Mouse (Mus musculus): ENCODE results near the gene Pccb. TPM values are rescaled to one million over a fixed set of nuclear protein-coding genes. Genes with fewer than 3 reads are reported as not detected.
A peak's percentile ranks its signal among the peaks of the same experiment; 100 is the strongest.

Pccb gene
- polyA plus RNA-seq, 1 experiment from 2014 or later, result 42.0 TPM

- WGBS, result under 1% methylated on average over 8 of the region's 8 CpGs
- no peak for TF ChIP-seq CTCF (IDR thresholded peaks at IDR 0.05; ENCODE audit: low read depth)
- ATAC-seq (replicated peaks; ENCODE audit: low FRiP score, low read depth) (no peak), DNase-seq (ENCODE audit: low spot score) (no peak)
- H3K4me3 ChIP-seq (replicated peaks; ENCODE audit: low read depth, low read length), result peak overlapping the region; percentile 80
- H3K4me2 ChIP-seq (ENCODE audit: low read length), result peak overlapping the region; percentile 82
- H3K4me1 ChIP-seq (replicated peaks; ENCODE audit: insufficient read depth, low read length), result peaks cover 18% of the 10 kb centered on the region
- no peaks in the 10 kb centered on the region for H3K9me3 ChIP-seq (replicated peaks; ENCODE audit: low read length)
- no peaks in the 10 kb centered on the region for H3K36me3 ChIP-seq (ENCODE audit: insufficient read depth, low read length)
- H3K27me3 ChIP-seq (ENCODE audit: insufficient read depth, low read length), result no peaks in the 10 kb centered on the region
- H3K9ac ChIP-seq (ENCODE audit: low read depth, low read length), result peak overlapping the region; percentile 91
- H3K27ac ChIP-seq, result peak overlapping the region; percentile 99
Observed at GRCm38 (mm10) chr9:101075694-101076093, 41.0 kb upstream of the Pccb start.

- peak overlapping the region; percentile 99 for H3K27ac ChIP-seq
- H3K9ac ChIP-seq (ENCODE audit: low read depth, low read length), result peak overlapping the region; percentile 91
- no peak for TF ChIP-seq CTCF (IDR thresholded peaks at IDR 0.05; ENCODE audit: low read depth)
- no peaks in the 10 kb centered on the region for H3K36me3 ChIP-seq (ENCODE audit: insufficient read depth, low read length)
- under 1% methylated on average over 25 of the region's 25 CpGs for WGBS
- DNase-seq (ENCODE audit: low spot score) (peak; percentile 67), ATAC-seq (replicated peaks; ENCODE audit: low FRiP score, low read depth) (no peak)
- no peaks in the 10 kb centered on the region for H3K27me3 ChIP-seq (ENCODE audit: insufficient read depth, low read length)
- peak overlapping the region; percentile 80 for H3K4me3 ChIP-seq (replicated peaks; ENCODE audit: low read depth, low read length)
- H3K9me3 ChIP-seq (replicated peaks; ENCODE audit: low read length), result no peaks in the 10 kb centered on the region
- H3K4me2 ChIP-seq (ENCODE audit: low read length), result peak overlapping the region; percentile 82
- peaks cover 18% of the 10 kb centered on the region for H3K4me1 ChIP-seq (replicated peaks; ENCODE audit: insufficient read depth, low read length)
Observed at GRCm38 (mm10) chr9:101075091-101075581, 40.4 kb upstream of the Pccb start.

GRCm38 (mm10) chr9:101074332-101075021 lies 39.8 kb upstream of the Pccb start:
- under 1% methylated on average over 83 of the region's 100 CpGs for WGBS
- Histone ChIP-seq H3K9ac (ENCODE audit: low read depth, low read length) (peak overlapping the region; percentile 91), H3K27ac (peak overlapping the region; percentile 99), H3K4me2 (ENCODE audit: low read length) (peak overlapping the region; percentile 82), H3K36me3 (ENCODE audit: insufficient read depth, low read length) (no peaks in the 10 kb centered on the region), H3K4me1 (replicated peaks; ENCODE audit: insufficient read depth, low read length) (peaks cover 17% of the 10 kb centered on the region), H3K4me3 (replicated peaks; ENCODE audit: low read depth, low read length) (peak overlapping the region; percentile 80), H3K27me3 (ENCODE audit: insufficient read depth, low read length) (no peaks in the 10 kb centered on the region), H3K9me3 (replicated peaks; ENCODE audit: low read length) (no peaks in the 10 kb centered on the region)
- no peak for TF ChIP-seq CTCF (IDR thresholded peaks at IDR 0.05; ENCODE audit: low read depth)
- DNase-seq (ENCODE audit: low spot score) (peak; percentile 83), ATAC-seq (replicated peaks; ENCODE audit: low FRiP score, low read depth) (peak; percentile 72)

DNA sequence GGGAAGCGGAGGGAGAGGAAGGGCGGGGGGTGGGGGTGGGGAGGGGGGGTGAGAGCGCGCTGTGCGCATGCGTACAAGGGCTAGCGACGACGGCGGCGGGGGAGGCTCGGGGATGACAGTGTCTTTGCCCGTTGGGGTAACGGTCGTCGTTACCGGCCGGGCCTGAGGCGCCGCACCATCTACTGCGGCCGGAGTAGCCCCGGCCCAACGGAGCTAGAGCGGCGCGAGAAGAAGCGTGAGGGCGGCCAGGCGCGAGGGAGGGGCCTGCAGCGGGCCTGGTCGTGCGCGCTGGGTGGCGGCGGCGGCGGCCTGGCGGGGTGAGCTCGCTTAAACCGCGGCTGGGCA lies 39.3 kb upstream of the Pccb start, which contains the start of gene Msl2:
Gene Msl2, plus strand, starts transcription at position 115 of the 345 bp plus-strand sequence.
- no peaks in the 10 kb centered on the region for H3K27me3 ChIP-seq (ENCODE audit: insufficient read depth, low read length)
- H3K9me3 ChIP-seq (replicated peaks; ENCODE audit: low read length), result no peaks in the 10 kb centered on the region
- DNase-seq (ENCODE audit: low spot score) (no peak), ATAC-seq (replicated peaks; ENCODE audit: low FRiP score, low read depth) (peak; percentile 58)
- H3K36me3 ChIP-seq (ENCODE audit: insufficient read depth, low read length), result no peaks in the 10 kb centered on the region
- peak within 1 kb of the TSS; percentile 82 for H3K4me2 ChIP-seq (ENCODE audit: low read length)
- H3K4me1 ChIP-seq (replicated peaks; ENCODE audit: insufficient read depth, low read length), result peaks cover 13% of the 10 kb centered on the region
- peak within 1 kb of the TSS; percentile 91 for H3K9ac ChIP-seq (ENCODE audit: low read depth, low read length)
- H3K4me3 ChIP-seq (replicated peaks; ENCODE audit: low read depth, low read length), result peak within 1 kb of the TSS; percentile 80
- peak within 1 kb of the TSS; percentile 99 for H3K27ac ChIP-seq
- no peak for TF ChIP-seq CTCF (IDR thresholded peaks at IDR 0.05; ENCODE audit: low read depth)
- under 1% methylated on average over 40 of the region's 43 CpGs for WGBS

- Histone ChIP-seq H3K4me1 (replicated peaks; ENCODE audit: insufficient read depth, low read length) (peaks cover 7% of the 10 kb centered on the region), H3K36me3 (ENCODE audit: insufficient read depth, low read length) (no peaks in the 10 kb centered on the region), H3K27ac (peak overlapping the region; percentile 99), H3K9ac (ENCODE audit: low read depth, low read length) (peak overlapping the region; percentile 91), H3K4me2 (ENCODE audit: low read length) (peak overlapping the region; percentile 66), H3K4me3 (replicated peaks; ENCODE audit: low read depth, low read length) (peak overlapping the region; percentile 80), H3K27me3 (ENCODE audit: insufficient read depth, low read length) (no peaks in the 10 kb centered on the region), H3K9me3 (replicated peaks; ENCODE audit: low read length) (no peaks in the 10 kb centered on the region)
- 2% methylated on average over 56 of the region's 65 CpGs for WGBS
- DNase-seq (ENCODE audit: low spot score) (peak; percentile 99), ATAC-seq (replicated peaks; ENCODE audit: low FRiP score, low read depth) (peak; percentile 95)
- no peak for TF ChIP-seq CTCF (IDR thresholded peaks at IDR 0.05; ENCODE audit: low read depth)
Observed at GRCm38 (mm10) chr9:101073041-101073986, 38.6 kb upstream of the Pccb start.

DNA sequence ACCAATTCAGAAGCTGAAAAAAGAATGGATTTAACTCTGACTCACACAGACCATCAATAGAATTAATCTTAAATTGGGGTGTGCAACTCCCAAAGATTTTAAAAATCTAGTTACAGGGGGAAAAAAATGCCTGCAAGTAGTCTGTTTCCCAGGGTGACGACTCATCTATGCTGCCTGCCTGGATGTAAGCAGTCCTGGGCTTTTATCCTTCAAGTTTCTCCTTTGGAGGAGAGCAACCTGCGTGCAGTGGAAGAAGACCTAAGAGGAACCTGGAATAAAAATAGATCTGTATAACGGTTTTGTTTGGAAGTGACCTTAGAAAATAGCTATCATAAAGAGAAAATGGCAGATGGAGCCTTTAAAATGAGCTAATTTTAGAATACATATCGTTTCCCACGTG lies 37.8 kb upstream of the Pccb start:
- H3K4me2 ChIP-seq (ENCODE audit: low read length), result peak overlapping the region; percentile 66; the same call in 1 of the 2 replicates
- 47% methylated on average over 5 of the region's 5 CpGs for WGBS
- ATAC-seq (replicated peaks; ENCODE audit: low FRiP score, low read depth) (no peak), DNase-seq (ENCODE audit: low spot score) (no peak)
- H3K9ac ChIP-seq (ENCODE audit: low read depth, low read length), result no peak overlapping the region
- H3K27ac ChIP-seq, result no peak overlapping the region
- 0 out of 2 replicates have a peak, but pooled peaks cover 2% of the 10 kb centered on the region for H3K4me1 ChIP-seq (replicated peaks; ENCODE audit: insufficient read depth, low read length)
- no peaks in the 10 kb centered on the region for H3K27me3 ChIP-seq (ENCODE audit: insufficient read depth, low read length)
- no peaks in the 10 kb centered on the region for H3K36me3 ChIP-seq (ENCODE audit: insufficient read depth, low read length)
- no peaks in the 10 kb centered on the region for H3K9me3 ChIP-seq (replicated peaks; ENCODE audit: low read length)
- no peak overlapping the region for H3K4me3 ChIP-seq (replicated peaks; ENCODE audit: low read depth, low read length)
- no peak for TF ChIP-seq CTCF (IDR thresholded peaks at IDR 0.05; ENCODE audit: low read depth)
